Mouse (Mus musculus) C2C12 (cell line): ENCODE results near the gene Ccdc117. TPM values are rescaled to one million over a fixed set of nuclear protein-coding genes. Genes with fewer than 3 reads are reported as not detected.
"Not testable (repeated sequence)": the region's sequence is repeated elsewhere in the genome, so short reads cannot be mapped to it uniquely, and the experiment has no call there.

Experiments
- H3K27me3 ChIP-seq: one replicate; pipeline ENCODE4 v1.6.1; 2011; ENCODE audit not compliant: control insufficient read depth, insufficient read depth, insufficient read length
- H3K36me3 ChIP-seq: one replicate; pipeline ENCODE4 v1.6.1; 2011; ENCODE audit not compliant: control insufficient read depth, insufficient read depth
- H3K4me3 ChIP-seq: one replicate; pipeline ENCODE4 v1.5.1; 2011; ENCODE audit warnings: mild to moderate bottlenecking, control low read depth; ENCODE audit not compliant: poor library complexity, insufficient read depth, severe bottlenecking
- H3K79me2 ChIP-seq: one replicate; pipeline ENCODE4 v1.6.1; 2011; ENCODE audit not compliant: control insufficient read depth, insufficient read depth
- H3K79me3 ChIP-seq: one replicate; pipeline ENCODE4 v1.6.1; 2011; ENCODE audit warnings: low read depth, control low read depth
- H3ac ChIP-seq: one replicate; pipeline ENCODE3; 2011; ENCODE audit warnings: low read depth; ENCODE audit not compliant: control insufficient read depth, insufficient read length
- CEBPB ChIP-seq: IDR thresholded peaks from one replicate; pipeline ENCODE4 v1.6.1; 2011; ENCODE audit warnings: low read depth, mild to moderate bottlenecking, control low read depth, moderate library complexity
- CTCF ChIP-seq: IDR thresholded peaks from one replicate; pipeline ENCODE4 v1.5.1; 2011; ENCODE audit not compliant: control insufficient read depth, insufficient read depth, insufficient read length
- FOSL1 ChIP-seq: IDR thresholded peaks from one replicate; pipeline ENCODE4 v1.8.0; 2011; ENCODE audit warnings: mild to moderate bottlenecking, low read length; ENCODE audit not compliant: poor library complexity, insufficient read depth, severe bottlenecking
- MAX ChIP-seq: IDR thresholded peaks from one replicate; pipeline ENCODE4 v1.6.1; 2011; ENCODE audit warnings: mild to moderate bottlenecking, control low read depth
- MYOD1 ChIP-seq: IDR thresholded peaks from one replicate; pipeline ENCODE4 v1.6.1; 2011; ENCODE audit warnings: low read depth; ENCODE audit not compliant: control insufficient read depth, insufficient read length
- MYOG ChIP-seq: IDR thresholded peaks from one replicate; pipeline ENCODE4 v1.6.1; 2011; ENCODE audit not compliant: control insufficient read depth, insufficient read length; ENCODE audit errors: extremely low read depth
- USF1 ChIP-seq: IDR thresholded peaks from one replicate; pipeline ENCODE4 v1.6.1; 2011; ENCODE audit warnings: low read depth, mild to moderate bottlenecking, control low read depth, moderate library complexity
- polyA plus RNA-seq: library from polyadenylated mRNA; unstranded; fragments of >200 nt; fragmentation: generic; extraction: Trizol; gene quantifications from one replicate; pipeline ENCODE4 v1.2.1, GENCODE M21; 2012; ENCODE audit warnings: missing spikeins

The Ccdc117 gene
- polyA plus RNA-seq, 1 experiment: 7.7 TPM

GRCm38 (mm10) chr11:5560273-5560672 is 18.3 kb upstream of the Ccdc117 start:
- Histone ChIP-seq H3K27me3 (no peaks in the 10 kb centered on the region), H3K79me3 (no peaks in the 10 kb centered on the region), H3K4me3 (no peak overlapping the region), H3K79me2 (no peaks in the 10 kb centered on the region), H3K36me3 (no peaks in the 10 kb centered on the region), H3ac (no peak overlapping the region)
- TF ChIP-seq MAX: no peak
- TF ChIP-seq USF1: no peak
- TF ChIP-seq MYOD1: no peak
- TF ChIP-seq MYOG: no peak
- no peak for TF ChIP-seq CEBPB
- no peak for TF ChIP-seq FOSL1

DNA sequence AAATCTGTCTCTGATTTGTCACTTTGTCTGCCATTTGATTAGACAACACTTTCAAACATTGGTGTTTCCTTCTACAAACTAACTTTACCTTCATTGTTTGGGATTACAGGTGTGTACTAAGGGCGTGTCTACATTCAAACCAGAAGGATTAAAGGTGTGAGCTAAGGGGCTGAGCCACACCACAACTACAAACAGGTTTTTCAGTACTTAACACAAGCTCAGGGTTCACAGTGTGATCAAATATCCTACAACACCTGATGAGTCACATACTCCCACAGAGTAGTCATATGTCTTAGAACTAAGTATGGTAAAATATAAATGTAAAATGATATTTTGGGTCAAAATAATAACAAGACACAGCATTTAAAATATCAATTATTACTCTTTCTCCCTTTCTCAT is 9.9 kb upstream of the Ccdc117 start:
- Histone ChIP-seq H3K79me3 (no peaks in the 10 kb centered on the region), H3K79me2 (no peaks in the 10 kb centered on the region), H3ac (no peak overlapping the region), H3K36me3 (no peaks in the 10 kb centered on the region), H3K27me3 (no peaks in the 10 kb centered on the region), H3K4me3 (no peak overlapping the region)
- no peak for TF ChIP-seq CTCF
- no peak for TF ChIP-seq USF1
- TF ChIP-seq CEBPB: no peak
- TF ChIP-seq MYOG: no peak
- no peak for TF ChIP-seq MYOD1
- TF ChIP-seq MAX: no peak
- no peak for TF ChIP-seq FOSL1

- H3K4me3 ChIP-seq: no peak overlapping the region
- H3ac ChIP-seq: no peak overlapping the region
- H3K36me3 ChIP-seq: no peaks in the 10 kb centered on the region
- H3K79me2 ChIP-seq: no peaks in the 10 kb centered on the region
- no peaks in the 10 kb centered on the region for H3K27me3 ChIP-seq
- H3K79me3 ChIP-seq: no peaks in the 10 kb centered on the region
- no peak for TF ChIP-seq CTCF
- TF ChIP-seq CEBPB: no peak
- TF ChIP-seq MYOD1: no peak
Observed at GRCm38 (mm10) chr11:5551430-5551829, 9.4 kb upstream of the Ccdc117 start.

- no peak for TF ChIP-seq FOSL1
- TF ChIP-seq MYOG: no peak
- no peak for TF ChIP-seq MAX
- no peak for TF ChIP-seq CEBPB
- TF ChIP-seq MYOD1: no peak
- TF ChIP-seq CTCF: no peak
- TF ChIP-seq USF1: no peak
- Histone ChIP-seq H3K27me3 (no peaks in the 10 kb centered on the region), H3K79me2 (peaks cover 4% of the 10 kb centered on the region), H3K4me3 (no peak overlapping the region), H3ac (no peak overlapping the region), H3K79me3 (no peaks in the 10 kb centered on the region), H3K36me3 (no peaks in the 10 kb centered on the region)
Observed at GRCm38 (mm10) chr11:5546693-5547092, 4.7 kb upstream of the Ccdc117 start.

GRCm38 (mm10) chr11:5545457-5545856 is 3.5 kb upstream of the Ccdc117 start:
- peaks cover 9% of the 10 kb centered on the region for H3K79me3 ChIP-seq
- H3ac ChIP-seq: no peak overlapping the region
- no peak overlapping the region for H3K4me3 ChIP-seq
- no peaks in the 10 kb centered on the region for H3K27me3 ChIP-seq
- no peak for TF ChIP-seq USF1
- TF ChIP-seq FOSL1: no peak
- TF ChIP-seq MYOD1: no peak
- TF ChIP-seq CTCF: no peak
- no peak for TF ChIP-seq MYOG
- no peak for TF ChIP-seq CEBPB
- peaks cover 16% of the 10 kb centered on the region for H3K79me2 ChIP-seq
- peaks cover 6% of the 10 kb centered on the region for H3K36me3 ChIP-seq

- H3ac ChIP-seq, H3K4me3 ChIP-seq, H3K36me3 ChIP-seq, H3K27me3 ChIP-seq: not testable (repeated sequence)
- Histone ChIP-seq H3K79me3 (peaks cover 14% of the 10 kb centered on the region), H3K79me2 (peaks cover 23% of the 10 kb centered on the region)
Observed at GRCm38 (mm10) chr11:5544709-5545108, 2.7 kb upstream of the Ccdc117 start.
